Mouse (Mus musculus) embryonic fibroblast, embryonic 13.5 days (primary cell): ENCODE results near the gene C1qc. TPM values are rescaled to one million over a fixed set of nuclear protein-coding genes. Genes with fewer than 3 reads are reported as not detected.

ENCODE experiments used
- H3K27ac ChIP-seq: 2 replicates; pipeline ENCODE4 v1.5.1; 2012; ENCODE audit warnings: low read length, control low read depth, inconsistent platforms; ENCODE audit not compliant: insufficient read depth
- H3K4me1 ChIP-seq: 2 replicates; pipeline ENCODE4 v1.6.1; 2011; ENCODE audit warnings: low read length; ENCODE audit not compliant: control insufficient read depth, insufficient read depth
- H3K4me3 ChIP-seq: 2 replicates; pipeline ENCODE4 v1.5.1; 2011; ENCODE audit warnings: mild to moderate bottlenecking, control low read depth, low read length; ENCODE audit not compliant: insufficient read depth
- CTCF ChIP-seq: IDR thresholded peaks from 2 replicates; pipeline ENCODE4 v1.5.1; 2011; ENCODE audit warnings: mild to moderate bottlenecking, control low read depth, low read length, moderate library complexity, borderline replicate concordance; ENCODE audit not compliant: insufficient read depth
- POLR2A ChIP-seq: IDR thresholded peaks from 2 replicates; pipeline ENCODE4 v1.6.1; 2011; ENCODE audit warnings: low read depth, mild to moderate bottlenecking, control low read depth, low read length, moderate library complexity
- polyA plus RNA-seq: library from polyadenylated mRNA; stranded (reverse); fragments of >200 nt; gene quantifications from 2 replicates; pipeline ENCODE4 v1.2.4, GENCODE M21; 2011; ENCODE audit warnings: low read depth; ENCODE audit not compliant: missing spikeins, insufficient read length

Gene C1qc
- polyA plus RNA-seq, 1 experiment: 10.8 TPM

- no peak overlapping the region for H3K27ac ChIP-seq
- H3K4me3 ChIP-seq: no peak overlapping the region
- no peaks in the 10 kb centered on the region for H3K4me1 ChIP-seq
- TF ChIP-seq POLR2A (no peak), CTCF (no peak)
These were observed 14.3 kb downstream of the C1qc start for GRCm38 (mm10) chr4:136878601-136879000.

- Histone ChIP-seq H3K4me1 (no peaks in the 10 kb centered on the region), H3K27ac (no peak overlapping the region), H3K4me3 (no peak overlapping the region)
- no peak for TF ChIP-seq CTCF
- TF ChIP-seq POLR2A: no peak
These were observed 14.7 kb downstream of the C1qc start for GRCm38 (mm10) chr4:136878171-136878570.

GRCm38 (mm10) chr4:136876971-136877370 is 15.9 kb downstream of the C1qc start:
- no peak overlapping the region for H3K4me3 ChIP-seq
- H3K4me1 ChIP-seq: no peaks in the 10 kb centered on the region
- no peak for TF ChIP-seq POLR2A
- TF ChIP-seq CTCF: peak; percentile 68
- no peak overlapping the region for H3K27ac ChIP-seq

GRCm38 (mm10) chr4:136875012-136875411 is 17.9 kb downstream of the C1qc start:
- H3K4me3 ChIP-seq: no peak overlapping the region
- H3K27ac ChIP-seq: no peak overlapping the region
- no peak for TF ChIP-seq POLR2A
- no peak for TF ChIP-seq CTCF
- H3K4me1 ChIP-seq: no peaks in the 10 kb centered on the region

- Histone ChIP-seq H3K27ac (no peak overlapping the region), H3K4me3 (no peak overlapping the region), H3K4me1 (no peaks in the 10 kb centered on the region)
- TF ChIP-seq CTCF (no peak), POLR2A (no peak)
These were observed 24.5 kb downstream of the C1qc start for GRCm38 (mm10) chr4:136868371-136868770.

GRCm38 (mm10) chr4:136867690-136868345 is 25.0 kb downstream of the C1qc start:
- Histone ChIP-seq H3K4me1 (no peaks in the 10 kb centered on the region), H3K4me3 (no peak overlapping the region), H3K27ac (no peak overlapping the region)
- TF ChIP-seq CTCF: no peak

- Histone ChIP-seq H3K27ac (no peak overlapping the region), H3K4me1 (no peaks in the 10 kb centered on the region), H3K4me3 (no peak overlapping the region)
- no peak for TF ChIP-seq CTCF
- TF ChIP-seq POLR2A: no peak
These were observed 27.3 kb downstream of the C1qc start for GRCm38 (mm10) chr4:136865531-136865930.

- H3K27ac ChIP-seq: no peak overlapping the region
- H3K4me3 ChIP-seq: no peak overlapping the region
- no peak for TF ChIP-seq CTCF
- TF ChIP-seq POLR2A: no peak
- H3K4me1 ChIP-seq: no peaks in the 10 kb centered on the region
These were observed 28.0 kb downstream of the C1qc start for GRCm38 (mm10) chr4:136864751-136865470.

- TF ChIP-seq CTCF (no peak), POLR2A (no peak)
- Histone ChIP-seq H3K4me3 (no peak overlapping the region), H3K4me1 (no peaks in the 10 kb centered on the region), H3K27ac (no peak overlapping the region)
These were observed 29.3 kb downstream of the C1qc start for GRCm38 (mm10) chr4:136863517-136863916.

- Histone ChIP-seq H3K4me3 (no peak overlapping the region), H3K4me1 (no peaks in the 10 kb centered on the region), H3K27ac (no peak overlapping the region)
- TF ChIP-seq POLR2A (no peak), CTCF (no peak)
These were observed 30.5 kb downstream of the C1qc start for GRCm38 (mm10) chr4:136862411-136862810.

GRCm38 (mm10) chr4:136861806-136862205 is 31.1 kb downstream of the C1qc start:
- TF ChIP-seq CTCF: no peak
- no peak for TF ChIP-seq POLR2A
- H3K27ac ChIP-seq: no peak overlapping the region
- H3K4me3 ChIP-seq: no peak overlapping the region
- H3K4me1 ChIP-seq: no peaks in the 10 kb centered on the region
